Mouse (Mus musculus): ENCODE data around the gene Rab11fip5. TPM values are rescaled to one million over a fixed set of nuclear protein-coding genes. Genes with fewer than 3 reads are reported as not detected.

Gene Rab11fip5
- 10 to 100 TPM; 60.7 to 61.2 TPM for total RNA-seq (2021)
- long read RNA-seq, full-length matches to known transcripts = 52 of 82 reads
- long read RNA-seq, partial matches to known transcripts = 11 of 82 reads
- long read RNA-seq, other reads (novel, unspliced or antisense) = 19 of 82 reads

- peak; percentile 18 to 29 for DNase-seq (ENCODE audit: low spot score in 2 of 2)
Measured at GRCm38 (mm10) chr6:85373951-85374733, at the start of gene Rab11fip5. Gene Rab11fip5 (minus strand): TSS chr6:85374634.

GRCm38 (mm10) chr6:85423836-85424379, 49.5 kb upstream of the Rab11fip5 start, which contains the start of gene Noto:
Gene Noto (plus strand): TSS chr6:85423886.
- DNase-seq (ENCODE audit: low spot score in 2 of 2) = no peak

- no peak for DNase-seq (ENCODE audit: low spot score in 2 of 2)
Measured at GRCm38 (mm10) chr6:85419150-85419549, 44.7 kb upstream of the Rab11fip5 start.

- no peak for DNase-seq (ENCODE audit: low spot score in 2 of 2)
Measured at GRCm38 (mm10) chr6:85415829-85416228, 41.4 kb upstream of the Rab11fip5 start.

GRCm38 (mm10) chr6:85410771-85411273, 36.4 kb upstream of the Rab11fip5 start:
- DNase-seq (ENCODE audit: low spot score in 2 of 2) = peak; percentile 22 to 48

GRCm38 (mm10) chr6:85409003-85409402, 34.6 kb upstream of the Rab11fip5 start:
- no peak for DNase-seq (ENCODE audit: low spot score in 2 of 2)

GRCm38 (mm10) chr6:85403039-85403438, 28.6 kb upstream of the Rab11fip5 start:
- DNase-seq (ENCODE audit: low spot score in 2 of 2) = no peak

- DNase-seq (ENCODE audit: low spot score in 2 of 2) = no peak
Measured at GRCm38 (mm10) chr6:85402613-85403012, 28.2 kb upstream of the Rab11fip5 start.

GRCm38 (mm10) chr6:85399715-85400114, 25.3 kb upstream of the Rab11fip5 start:
- no peak for DNase-seq (ENCODE audit: low spot score in 2 of 2)

GRCm38 (mm10) chr6:85397165-85397564, 22.7 kb upstream of the Rab11fip5 start:
- peak in 1 of 2 experiments; percentile 71 for DNase-seq (ENCODE audit: low spot score in 2 of 2)

GRCm38 (mm10) chr6:85395360-85395759, 20.9 kb upstream of the Rab11fip5 start:
- no peak for DNase-seq (ENCODE audit: low spot score in 2 of 2)

- DNase-seq (ENCODE audit: low spot score in 2 of 2) = peak; percentile 16 to 77
Measured at GRCm38 (mm10) chr6:85391803-85392202, 17.4 kb upstream of the Rab11fip5 start.

GRCm38 (mm10) chr6:85388608-85389007, 14.2 kb upstream of the Rab11fip5 start:
- DNase-seq (ENCODE audit: low spot score in 2 of 2) = no peak

GRCm38 (mm10) chr6:85382791-85383190, 8.4 kb upstream of the Rab11fip5 start:
- no peak for DNase-seq (ENCODE audit: low spot score in 2 of 2)

- DNase-seq (ENCODE audit: low spot score in 2 of 2) = no peak
Measured at GRCm38 (mm10) chr6:85381648-85382020, 7.2 kb upstream of the Rab11fip5 start.

GRCm38 (mm10) chr6:85380901-85381647, 6.6 kb upstream of the Rab11fip5 start:
- DNase-seq (ENCODE audit: low spot score in 2 of 2) = no peak

GRCm38 (mm10) chr6:85380201-85380900, 5.9 kb upstream of the Rab11fip5 start:
- peak; percentile 58 to 86 for DNase-seq (ENCODE audit: low spot score in 2 of 2)

- DNase-seq (ENCODE audit: low spot score in 2 of 2) = no peak
Measured at GRCm38 (mm10) chr6:85378629-85379028, 4.2 kb upstream of the Rab11fip5 start.

GRCm38 (mm10) chr6:85377876-85378275, 3.4 kb upstream of the Rab11fip5 start:
- no peak for DNase-seq (ENCODE audit: low spot score in 2 of 2)

- DNase-seq (ENCODE audit: low spot score in 2 of 2) = no peak
Measured at GRCm38 (mm10) chr6:85377066-85377734, 2.8 kb upstream of the Rab11fip5 start.

All from layer of hippocampus, adult 18-20 months (tissue).